Mouse (Mus musculus) liver, postnatal 0 days (tissue): Measurements from ENCODE around the gene Ckap5.

ENCODE experiments used
- CTCF ChIP-seq: sonication (generic); IDR thresholded peaks from 2 replicates; pipeline ENCODE4 v1.5.1; 2016; ENCODE audit warnings: antibody characterized with exemption, low read depth
- EP300 ChIP-seq: IDR thresholded peaks from 2 replicates; pipeline ENCODE4 v1.6.1; 2016; ENCODE audit warnings: antibody characterized with exemption, low read depth, mild to moderate bottlenecking

- TF ChIP-seq CTCF: no peak
- no peak for TF ChIP-seq EP300
Observed at GRCm38 (mm10) chr2:91485256-91485655, 41.3 kb upstream of the Ckap5 start.
